In genomic region chr3:139867030-139867429, GRCm38 (mm10) we compare ENCODE assay signal across 13 mouse cellular contexts.
A peak's percentile ranks its signal among the peaks of the same experiment; 100 is the strongest.
DNase-seq lines count a peak whose midpoint lies in the region; ATAC-seq and TF ChIP-seq lines count a peak whose summit lies in the region.
"Had no signal": no experiment of that assay in that cellular context is flagged by ENCODE, and none has a peak within 500 bp of the region (broad histone marks: within the 10 kb centered on the region; RNA-seq: fewer than 3 reads in every experiment).

No protein-coding gene starts in this region.

- DNase-seq in cerebellum, adult 2 months: no peak
- no peak for DNase-seq in cerebellum, adult 9-11 months
- peak; percentile 21 for DNase-seq in lung, embryonic 14.5 days
- DNase-seq in lung, postnatal 36 days: no peak
- DNase-seq in ES-CJ7 (ENCODE audit: low read depth, low spot score): peak; percentile 12
- no peak for DNase-seq in forebrain, postnatal 0 days
- DNase-seq in T-cell, adult 2 months (ENCODE audit: low spot score): no peak
- DNase-seq in B cell, adult 2 months: no peak
- DNase-seq: heart, adult 11 months; liver; right cerebral cortex, postnatal 14 days had no signal

- H3K27ac ChIP-seq in cerebellum, adult 2 months (ENCODE audit: insufficient read depth, low read length): peak overlapping the region; percentile 71
- H3K27ac ChIP-seq in lung, embryonic 14.5 days (ENCODE audit: low read depth): no peak overlapping the region
- no peak overlapping the region for H3K27ac ChIP-seq in forebrain, postnatal 0 days (ENCODE audit: low read depth, low read length)
- H3K27ac ChIP-seq: hindbrain, embryonic 15.5 days had no signal

- no peak overlapping the region for H3K4me2 ChIP-seq in lung, embryonic 14.5 days
- H3K4me2 ChIP-seq in forebrain, postnatal 0 days (ENCODE audit: low read depth): no peak overlapping the region
- H3K4me2 ChIP-seq: hindbrain, embryonic 15.5 days had no signal

- ATAC-seq in lung, embryonic 14.5 days (ENCODE audit: insufficient read depth): no peak
- ATAC-seq in forebrain, postnatal 0 days: no peak

- no peaks in the 10 kb centered on the region for H3K36me3 ChIP-seq in lung, embryonic 14.5 days (ENCODE audit: insufficient read depth)
- no peaks in the 10 kb centered on the region for H3K36me3 ChIP-seq in forebrain, postnatal 0 days (ENCODE audit: insufficient read depth)
- H3K36me3 ChIP-seq: hindbrain, embryonic 15.5 days had no signal

- H3K9me3 ChIP-seq in lung, embryonic 14.5 days (ENCODE audit: low read depth, low read length): no peaks in the 10 kb centered on the region
- no peaks in the 10 kb centered on the region for H3K9me3 ChIP-seq in forebrain, postnatal 0 days (ENCODE audit: low read length)
- H3K9me3 ChIP-seq: hindbrain, embryonic 15.5 days had no signal

- TF ChIP-seq CTCF in cerebellum, adult 2 months (IDR thresholded peaks at IDR 0.05; ENCODE audit: borderline replicate concordance, insufficient read depth, low read depth, low read length): no peak
- TF ChIP-seq CTCF in lung, embryonic 14.5 days (IDR thresholded peaks at IDR 0.05; ENCODE audit: low read depth): peak; percentile 42
- TF ChIP-seq CTCF in forebrain, postnatal 0 days (IDR thresholded peaks at IDR 0.05; ENCODE audit: low read depth): peak; percentile 21; the same call in 1 of the 2 replicates

- no peaks in the 10 kb centered on the region for H3K27me3 ChIP-seq in cerebellum, adult 2 months (ENCODE audit: control insufficient read depth, insufficient read depth, low read length)
- H3K27me3 ChIP-seq in lung, embryonic 14.5 days (ENCODE audit: insufficient read depth, low read length): no peaks in the 10 kb centered on the region
- no peaks in the 10 kb centered on the region for H3K27me3 ChIP-seq in forebrain, postnatal 0 days (ENCODE audit: insufficient read depth, low read length)
- H3K27me3 ChIP-seq: hindbrain, embryonic 15.5 days had no signal

- H3K4me3 ChIP-seq in cerebellum, adult 2 months (replicated peaks; ENCODE audit: insufficient read depth, low read depth, low read length): no peak overlapping the region
- no peak overlapping the region for H3K4me3 ChIP-seq in lung, embryonic 14.5 days (ENCODE audit: low read depth, low read length)
- no peak overlapping the region for H3K4me3 ChIP-seq in forebrain, postnatal 0 days (ENCODE audit: low read depth, low read length)
- H3K4me3 ChIP-seq: erythroblast, embryonic 14.5 days; hindbrain, embryonic 15.5 days had no signal

- 77% methylated on average over 4 of the region's 4 CpGs for WGBS in cerebellum, adult 2 months
- 77% methylated on average over 4 of the region's 4 CpGs for WGBS in lung, embryonic 14.5 days
- WGBS in forebrain, postnatal 0 days: 85% methylated on average over 4 of the region's 4 CpGs

- no peak overlapping the region for H3K9ac ChIP-seq in lung, embryonic 14.5 days
- no peak overlapping the region for H3K9ac ChIP-seq in forebrain, postnatal 0 days
- H3K9ac ChIP-seq: hindbrain, embryonic 15.5 days had no signal

- peaks cover 3% of the 10 kb centered on the region; the same call in 1 of the 2 replicates for H3K4me1 ChIP-seq in cerebellum, adult 2 months (ENCODE audit: control insufficient read depth, insufficient read depth, low read length)
- H3K4me1 ChIP-seq in lung, embryonic 14.5 days (ENCODE audit: insufficient read depth): no peaks in the 10 kb centered on the region
- no peaks in the 10 kb centered on the region for H3K4me1 ChIP-seq in forebrain, postnatal 0 days (ENCODE audit: insufficient read depth)

- no peak for TF ChIP-seq POLR2A in cerebellum, adult 2 months (IDR thresholded peaks at IDR 0.05; ENCODE audit: borderline replicate concordance, insufficient read depth, low read length)

Comparison
In these comparisons a context has a peak if more than half of its experiments do, and no peak if none do; other contexts are left out.
1. DNase-seq: peak in lung, embryonic 14.5 days (single experiment) and ES-CJ7 (single experiment); none in cerebellum, adult 2 months (0 of 2), cerebellum, adult 9-11 months (single experiment), lung, postnatal 36 days (single experiment), forebrain, postnatal 0 days (single experiment), T-cell, adult 2 months (single experiment) and B cell, adult 2 months (0 of 2).